Mouse (Mus musculus) kidney, adult 2 months (tissue): ENCODE measurements around the gene Ifitm6. TPM values are rescaled to one million over a fixed set of nuclear protein-coding genes. Genes with fewer than 3 reads are reported as not detected.
A peak's percentile ranks its signal among the peaks of the same experiment; 100 is the strongest.
"Not testable (repeated sequence)": the region's sequence is repeated elsewhere in the genome, so short reads cannot be mapped to it uniquely, and the experiment has no call there.

Experiments used
- DNase-seq: peaks from one replicate; pipeline ENCODE4 v3.0.0; 2021
- H3K27ac ChIP-seq: fragments of 200-500 bp; 2 replicates; pipeline ENCODE4 v1.5.1; 2012; ENCODE audit warnings: low read depth, low read length, control low read depth, inconsistent platforms; ENCODE audit not compliant: insufficient read depth
- H3K27me3 ChIP-seq: fragments of 200-500 bp; replicated peaks from 2 replicates; pipeline ENCODE4 v1.6.1; 2012; ENCODE audit warnings: mild to moderate bottlenecking, moderate library complexity, low read length, inconsistent platforms; ENCODE audit not compliant: control insufficient read depth, insufficient read depth
- H3K36me3 ChIP-seq: fragments of 200-500 bp; 2 replicates; pipeline ENCODE4 v1.6.1; 2012; ENCODE audit warnings: mild to moderate bottlenecking, moderate library complexity, low read length, inconsistent platforms; ENCODE audit not compliant: control insufficient read depth, insufficient read depth
- H3K4me1 ChIP-seq: fragments of 200-500 bp; 2 replicates; pipeline ENCODE4 v1.6.1; 2011; ENCODE audit warnings: low read length; ENCODE audit not compliant: control insufficient read depth, insufficient read depth
- H3K4me3 ChIP-seq: fragments of 200-500 bp; 2 replicates; pipeline ENCODE4 v1.5.1; 2011; ENCODE audit warnings: mild to moderate bottlenecking, low read depth, low read length, control low read depth; ENCODE audit not compliant: insufficient read depth
- CTCF ChIP-seq: fragments of 200-500 bp; conservative IDR thresholded peaks from 2 replicates; pipeline ENCODE4 v1.5.1; 2011; ENCODE audit warnings: low read depth, mild to moderate bottlenecking, control low read depth, low read length, moderate library complexity, mixed read lengths; ENCODE audit not compliant: insufficient read depth, insufficient read length
- POLR2A ChIP-seq: fragments of 200-500 bp; IDR thresholded peaks from one replicate; pipeline ENCODE4 v1.6.1; 2011; ENCODE audit warnings: low read depth, low read length, control low read depth
- whole genome bisulfite sequencing: fragments of 180-500 bp; shearing (Covaris S2); methylation state at CpG from one replicate; pipeline ENCODE4 v1.1.7; 2018; 5-methylcytosine and 5-hydroxymethylcytosine counted together
- polyA plus RNA-seq: library from polyadenylated mRNA; depleted of rRNA; stranded (reverse); fragments of >200 nt; gene quantifications from 2 replicates; pipeline ENCODE4 v1.2.3, GENCODE M21; 2012

Ifitm6 gene
- polyA plus RNA-seq, 1 experiment: 2.3 TPM

GRCm38 (mm10) chr7:140975465-140975864 is 42.3 kb downstream of the Ifitm6 start:
- H3K27me3 ChIP-seq: no peaks in the 10 kb centered on the region
- 61% methylated on average over 3 of the region's 3 CpGs for WGBS
- H3K36me3 ChIP-seq: no peaks in the 10 kb centered on the region
- no peak overlapping the region for H3K27ac ChIP-seq
- TF ChIP-seq CTCF: no peak
- no peak for TF ChIP-seq POLR2A
- no peak for DNase-seq
- H3K4me1 ChIP-seq: no peaks in the 10 kb centered on the region
- no peak overlapping the region for H3K4me3 ChIP-seq

DNA sequence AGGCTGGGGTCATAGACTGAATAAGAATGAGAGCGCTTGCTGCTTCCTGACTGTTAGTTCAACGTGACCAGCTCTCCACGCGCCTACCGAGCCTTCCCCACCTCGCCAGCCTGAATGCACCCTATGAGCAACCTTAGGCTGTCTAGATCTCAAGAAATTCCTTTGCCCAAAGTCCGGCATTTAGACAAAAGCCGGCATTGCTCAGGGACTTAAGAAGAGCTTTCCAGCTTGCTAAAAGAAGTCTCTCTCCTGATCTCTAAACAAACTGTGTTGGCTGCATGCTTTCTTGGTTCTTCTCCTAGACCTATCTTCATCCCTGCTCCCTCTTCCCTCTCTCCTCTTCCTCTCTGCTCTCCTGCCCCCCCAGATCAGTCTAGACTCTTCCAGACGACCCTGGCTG is 42.8 kb downstream of the Ifitm6 start:
- no peaks in the 10 kb centered on the region for H3K36me3 ChIP-seq
- H3K27ac ChIP-seq: peak overlapping the region; percentile 48; the same call in 1 of the 2 replicates
- H3K4me3 ChIP-seq: no peak overlapping the region
- no peaks in the 10 kb centered on the region for H3K4me1 ChIP-seq
- WGBS: 28% methylated on average over 9 of the region's 9 CpGs
- DNase-seq: no peak
- no peaks in the 10 kb centered on the region for H3K27me3 ChIP-seq
- TF ChIP-seq POLR2A (no peak), CTCF (no peak)

GRCm38 (mm10) chr7:140973396-140974165 is 44.1 kb downstream of the Ifitm6 start:
- Histone ChIP-seq H3K4me3 (no peak overlapping the region), H3K27me3 (no peaks in the 10 kb centered on the region), H3K36me3 (no peaks in the 10 kb centered on the region), H3K4me1 (no peaks in the 10 kb centered on the region), H3K27ac (no peak overlapping the region)
- 55% methylated on average over 14 of the region's 14 CpGs for WGBS
- TF ChIP-seq POLR2A: no peak
- TF ChIP-seq CTCF: no peak
- no peak for DNase-seq

DNA sequence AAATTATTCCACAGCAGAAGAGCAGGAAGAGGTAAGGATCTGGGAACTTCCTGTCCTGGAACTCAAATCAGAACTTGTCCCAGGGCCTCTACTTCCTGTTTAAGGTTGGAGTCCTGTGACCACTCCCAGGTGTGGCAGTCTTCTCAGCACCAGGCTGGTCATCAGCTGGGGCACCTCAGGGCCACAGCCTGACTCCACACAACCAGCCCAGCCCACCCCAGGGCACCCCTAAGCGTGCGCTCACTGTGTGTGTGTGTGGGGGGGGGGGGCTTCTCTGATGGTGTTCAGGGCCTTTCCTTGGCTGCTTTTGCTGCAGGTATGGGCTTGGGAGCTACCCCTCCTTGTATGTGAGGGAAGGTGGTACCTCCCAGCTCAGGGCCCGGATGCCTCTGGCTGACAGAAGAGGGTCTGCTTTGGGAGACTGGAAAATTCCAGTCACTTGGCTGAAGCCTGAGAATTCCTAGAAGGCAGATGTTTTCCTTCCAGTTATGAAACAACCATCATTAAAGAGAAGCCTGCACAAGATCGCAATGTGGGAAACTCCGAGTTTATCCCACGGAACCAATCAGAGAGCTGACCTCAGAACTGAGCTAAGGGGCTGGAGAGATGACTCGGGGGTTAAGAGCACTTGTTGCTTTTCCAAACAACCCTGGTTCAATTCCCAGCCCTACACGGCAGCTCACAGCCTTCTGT is 46.1 kb downstream of the Ifitm6 start:
- Histone ChIP-seq H3K36me3 (no peaks in the 10 kb centered on the region), H3K27me3 (no peaks in the 10 kb centered on the region), H3K4me1 (no peaks in the 10 kb centered on the region), H3K27ac (peak overlapping the region; percentile 85), H3K4me3 (no peak overlapping the region)
- TF ChIP-seq POLR2A (no peak), CTCF (no peak)
- WGBS: 72% methylated on average over 8 of the region's 8 CpGs
- DNase-seq: peak; percentile 69

DNA sequence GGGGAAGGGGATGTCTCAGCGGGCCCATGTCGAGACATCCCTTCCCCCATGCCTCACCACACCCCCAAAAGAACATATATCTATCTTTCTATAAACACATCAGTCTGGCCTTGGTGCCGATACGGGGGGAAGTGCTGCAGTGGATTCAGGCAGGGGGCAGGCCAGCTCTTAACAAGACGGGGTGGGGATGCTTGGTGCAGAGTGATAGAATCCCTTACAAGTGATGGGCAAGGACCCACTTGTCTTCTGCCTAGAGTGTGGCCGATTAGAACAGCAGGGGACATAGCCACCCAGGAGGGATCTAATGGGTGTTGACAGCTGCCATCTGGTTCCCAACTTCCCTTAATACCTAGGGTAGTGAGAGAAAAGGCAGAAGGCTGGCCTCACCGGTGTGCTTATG is 46.8 kb downstream of the Ifitm6 start:
- 64% methylated on average over 7 of the region's 7 CpGs for WGBS
- no peak for TF ChIP-seq CTCF
- no peak for TF ChIP-seq POLR2A
- Histone ChIP-seq H3K36me3 (no peaks in the 10 kb centered on the region), H3K4me1 (no peaks in the 10 kb centered on the region), H3K27ac (peak overlapping the region; percentile 22), H3K27me3 (no peaks in the 10 kb centered on the region), H3K4me3 (no peak overlapping the region)
- no peak for DNase-seq

DNA sequence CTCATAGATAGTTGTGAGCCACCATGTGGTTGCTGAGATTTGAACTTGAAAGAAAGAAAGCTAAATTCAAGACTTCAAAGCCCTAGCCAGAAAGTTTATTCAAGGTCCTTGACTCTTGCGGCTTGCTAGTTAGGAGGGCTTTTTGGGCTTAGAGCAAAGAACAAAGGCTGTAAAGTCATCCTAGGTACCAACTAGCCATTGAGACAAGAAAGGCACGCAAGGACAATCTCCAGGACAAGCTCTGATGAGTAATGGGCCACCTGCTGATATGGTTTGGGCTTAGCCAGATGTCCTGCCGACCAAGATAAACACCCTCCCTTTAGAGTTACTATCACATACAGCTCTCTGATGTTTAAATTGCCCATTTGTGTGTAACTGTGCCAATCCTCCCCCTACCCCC is 49.0 kb downstream of the Ifitm6 start:
- H3K4me3 ChIP-seq: peak overlapping the region; percentile 13; the same call in 1 of the 2 replicates
- 72% methylated on average over 3 of the region's 3 CpGs for WGBS
- not testable (repeated sequence) for H3K27me3 ChIP-seq, DNase-seq, H3K4me1 ChIP-seq, H3K27ac ChIP-seq, H3K36me3 ChIP-seq

DNA sequence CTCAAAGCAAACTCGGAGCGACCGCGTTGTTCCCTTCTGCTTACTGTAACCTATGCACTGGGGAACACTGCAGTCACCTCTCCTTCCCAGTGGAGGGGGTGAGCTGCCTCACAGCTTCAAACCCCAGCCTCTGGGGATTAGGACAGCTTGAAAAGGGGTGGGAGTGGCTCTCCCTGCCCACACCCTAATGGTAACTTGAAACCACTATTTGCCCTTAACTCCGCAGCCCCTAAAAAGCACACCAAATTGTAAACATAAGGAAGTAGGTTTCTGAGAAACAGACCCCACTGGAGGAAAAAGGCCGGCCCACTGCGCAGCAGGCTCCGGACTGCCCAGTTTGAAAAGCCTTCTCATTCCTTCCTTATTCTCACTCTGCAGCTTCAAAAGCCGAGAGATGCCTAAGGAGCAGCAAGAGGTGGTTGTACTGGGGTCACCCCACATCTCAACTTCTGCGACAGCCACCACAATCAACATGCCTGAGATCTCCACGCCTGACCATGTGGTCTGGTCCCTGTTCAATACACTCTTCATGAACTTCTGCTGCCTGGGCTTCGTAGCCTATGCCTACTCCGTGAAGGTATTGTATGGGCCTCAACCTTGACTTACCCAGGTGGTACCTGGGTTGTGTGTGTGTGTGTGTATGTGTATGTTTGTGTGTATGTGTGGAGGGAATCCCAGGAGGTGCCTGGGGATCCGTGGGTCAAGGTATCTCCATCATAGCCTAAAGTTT is 49.7 kb downstream of the Ifitm6 start:
- Histone ChIP-seq H3K27ac (peak overlapping the region; percentile 35; the same call in 1 of the 2 replicates), H3K4me1 (no peaks in the 10 kb centered on the region), H3K4me3 (peak overlapping the region; percentile 34), H3K27me3 (no peaks in the 10 kb centered on the region), H3K36me3 (no peaks in the 10 kb centered on the region)
- TF ChIP-seq POLR2A: no peak
- TF ChIP-seq CTCF: no peak
- WGBS: 47% methylated on average over 14 of the region's 14 CpGs
- DNase-seq: no peak
